Comparison of ENCODE assay signal across 8 mouse cellular contexts in genomic region chr15:101227971-101228370, GRCm38 (mm10). TPM values are rescaled to one million over a fixed set of nuclear protein-coding genes. Genes with fewer than 3 reads are reported as not detected.
DNase-seq lines count a peak whose midpoint lies in the region; ATAC-seq and TF ChIP-seq lines count a peak whose summit lies in the region.

No protein-coding gene starts in this region.

- H3K4me1 ChIP-seq in cortical plate, adult 2 months (ENCODE audit: control insufficient read depth, insufficient read depth, low read length) = peaks cover 5% of the 10 kb centered on the region
- peaks cover 37% of the 10 kb centered on the region for H3K4me1 ChIP-seq in heart, embryonic 15.5 days (replicated peaks)
- peaks cover 27% of the 10 kb centered on the region for H3K4me1 ChIP-seq in limb, embryonic 11.5 days (ENCODE audit: control insufficient read depth, insufficient read depth, low read length)
- peaks cover 25% of the 10 kb centered on the region for H3K4me1 ChIP-seq in neural tube, embryonic 12.5 days

- WGBS in heart, embryonic 15.5 days = 25% methylated on average over 7 of the region's 7 CpGs
- WGBS in limb, embryonic 11.5 days = 11% methylated on average over 7 of the region's 7 CpGs
- WGBS in neural tube, embryonic 12.5 days = 18% methylated on average over 7 of the region's 7 CpGs

- peak overlapping the region; percentile 22; the same call in 1 of the 2 replicates for H3K4me2 ChIP-seq in heart, embryonic 15.5 days
- peak overlapping the region; percentile 23 for H3K4me2 ChIP-seq in limb, embryonic 11.5 days (ENCODE audit: low read depth, severe bottlenecking)
- 0 out of 2 replicates have a peak overlapping the region, but pooled peaks have one; percentile 18 for H3K4me2 ChIP-seq in neural tube, embryonic 12.5 days (replicated peaks)

- peak overlapping the region; percentile 80 for H3K27ac ChIP-seq in cortical plate, adult 2 months (ENCODE audit: insufficient read depth, low read length)
- H3K27ac ChIP-seq in heart, embryonic 15.5 days = peak overlapping the region; percentile 81
- H3K27ac ChIP-seq in limb, embryonic 11.5 days (replicated peaks; ENCODE audit: low read depth, low read length) = peak overlapping the region; percentile 90
- no peak overlapping the region for H3K27ac ChIP-seq in neural tube, embryonic 12.5 days

- no peaks in the 10 kb centered on the region for H3K9me3 ChIP-seq in heart, embryonic 15.5 days (replicated peaks)
- no peaks in the 10 kb centered on the region for H3K9me3 ChIP-seq in limb, embryonic 11.5 days (ENCODE audit: control insufficient read depth, low read length)
- H3K9me3 ChIP-seq in neural tube, embryonic 12.5 days = no peaks in the 10 kb centered on the region

- no peak for TF ChIP-seq CTCF in cortical plate, adult 2 months (IDR thresholded peaks at IDR 0.05; ENCODE audit: extremely low read depth, insufficient read depth, low read length)

- peaks cover 21% of the 10 kb centered on the region; the same call in 1 of the 2 replicates for H3K36me3 ChIP-seq in heart, embryonic 15.5 days
- H3K36me3 ChIP-seq in limb, embryonic 11.5 days (ENCODE audit: control insufficient read depth, insufficient read depth, low read length) = peaks cover 11% of the 10 kb centered on the region; the same call in 1 of the 2 replicates
- H3K36me3 ChIP-seq in neural tube, embryonic 12.5 days = peaks cover 26% of the 10 kb centered on the region

- ATAC-seq in heart, embryonic 15.5 days (replicated peaks; ENCODE audit: insufficient number of reproducible peaks, insufficient read depth, low FRiP score, low read depth) = peak; percentile 47
- ATAC-seq in limb, embryonic 11.5 days (ENCODE audit: insufficient number of reproducible peaks, low FRiP score, low TSS enrichment, low read depth) = peak; percentile 61
- ATAC-seq in neural tube, embryonic 12.5 days (ENCODE audit: low FRiP score, low read depth) = no peak

- no peak overlapping the region for H3K4me3 ChIP-seq in cortical plate, adult 2 months (ENCODE audit: insufficient read depth, low read length)
- no peak overlapping the region for H3K4me3 ChIP-seq in heart, embryonic 15.5 days
- H3K4me3 ChIP-seq in limb, embryonic 11.5 days (ENCODE audit: low read depth, low read length) = no peak overlapping the region
- no peak overlapping the region for H3K4me3 ChIP-seq in neural tube, embryonic 12.5 days

- DNase-seq in adrenal gland, postnatal 10 days = peak; percentile 69
- no peak for DNase-seq in adrenal gland, adult 18-20 months (ENCODE audit: low spot score in 2 of 2)
- DNase-seq in limb, embryonic 11.5 days (ENCODE audit: low spot score) = peak; percentile 84
- no peak for DNase-seq in cerebellum, adult 8-10 months
- no peak for DNase-seq in urinary bladder, adult 2 months (ENCODE audit: low spot score)

- H3K27me3 ChIP-seq in heart, embryonic 15.5 days = peaks cover 13% of the 10 kb centered on the region
- H3K27me3 ChIP-seq in limb, embryonic 11.5 days (ENCODE audit: control insufficient read depth, insufficient read depth, low read length) = no peaks in the 10 kb centered on the region
- H3K27me3 ChIP-seq in neural tube, embryonic 12.5 days (replicated peaks) = peaks cover 21% of the 10 kb centered on the region

- H3K9ac ChIP-seq in heart, embryonic 15.5 days = no peak overlapping the region; the same call in 1 of the 2 replicates
- H3K9ac ChIP-seq in limb, embryonic 11.5 days (ENCODE audit: low read length) = peak overlapping the region; percentile 51
- H3K9ac ChIP-seq in neural tube, embryonic 12.5 days = peak overlapping the region; percentile 26; the same call in 1 of the 2 replicates

- TF ChIP-seq POLR2A in cortical plate, adult 2 months (IDR thresholded peaks at IDR 0.05; ENCODE audit: extremely low read depth, insufficient read depth, low read length) = no peak

RNA-seq across cellular contexts. Expression of gene Grasp, which starts 4.0 kb away (rescaled TPM):
- 10 to 100 TPM; 16.4 to 24.0 TPM for total RNA-seq in adrenal gland, postnatal 10 days (2021)
- 10 to 100 TPM; 16.3 to 19.8 TPM for total RNA-seq in adrenal gland, adult 18-20 months (2021)
- 39.7 and 41.0 TPM in 2 replicates for polyA plus RNA-seq in cortical plate, adult 2 months (2012; rRNA removed)
- polyA plus RNA-seq in heart, embryonic 15.5 days (2015; fragmentation: Nextera tagmentation; extraction: Ambion mirVana) = 3.3 and 5.0 TPM in 2 replicates
- 6.7 and 7.7 TPM in 2 replicates for polyA plus RNA-seq in limb, embryonic 11.5 days (2014; fragmentation: Nextera tagmentation; extraction: Ambion mirVana)
- 9.2 and 13.8 TPM in 2 replicates for polyA plus RNA-seq in neural tube, embryonic 12.5 days (2016; fragmentation: Nextera tagmentation; extraction: Ambion mirVana)
- polyA plus RNA-seq in urinary bladder, adult 2 months (2012; rRNA removed) = 8.7 and 9.7 TPM in 2 replicates

RNA-seq across cellular contexts. Expression of gene Nr4a1, which starts 26.1 kb away (rescaled TPM):
- 100 to 1,000 TPM in 1 of 2 experiments, 10 to 100 TPM in 1; 95.8 to 589 TPM for total RNA-seq in adrenal gland, postnatal 10 days (2021)
- total RNA-seq in adrenal gland, adult 18-20 months (2021) = 100 to 1,000 TPM; 275 to 349 TPM
- polyA plus RNA-seq in cortical plate, adult 2 months (2012; rRNA removed) = 76.6 and 103 TPM in 2 replicates
- 10.6 and 12.5 TPM in 2 replicates for polyA plus RNA-seq in heart, embryonic 15.5 days (2015; fragmentation: Nextera tagmentation; extraction: Ambion mirVana)
- polyA plus RNA-seq in limb, embryonic 11.5 days (2014; fragmentation: Nextera tagmentation; extraction: Ambion mirVana) = 3.5 and 4.0 TPM in 2 replicates
- 6.8 and 7.5 TPM in 2 replicates for polyA plus RNA-seq in neural tube, embryonic 12.5 days (2016; fragmentation: Nextera tagmentation; extraction: Ambion mirVana)
- 11.7 and 12.4 TPM in 2 replicates for polyA plus RNA-seq in urinary bladder, adult 2 months (2012; rRNA removed)

RNA-seq across cellular contexts. Expression of gene Acvr1b, which starts 54.1 kb away (rescaled TPM):
- total RNA-seq in adrenal gland, postnatal 10 days (2021) = 10 to 100 TPM; 10.8 to 13.4 TPM
- 1 to 10 TPM; 5.8 to 5.9 TPM for total RNA-seq in adrenal gland, adult 18-20 months (2021)
- polyA plus RNA-seq in cortical plate, adult 2 months (2012; rRNA removed) = 70.5 and 73.9 TPM in 2 replicates
- 5.8 and 6.9 TPM in 2 replicates for polyA plus RNA-seq in heart, embryonic 15.5 days (2015; fragmentation: Nextera tagmentation; extraction: Ambion mirVana)
- polyA plus RNA-seq in limb, embryonic 11.5 days (2014; fragmentation: Nextera tagmentation; extraction: Ambion mirVana) = 8.0 and 9.4 TPM in 2 replicates
- 15.9 and 17.6 TPM in 2 replicates for polyA plus RNA-seq in neural tube, embryonic 12.5 days (2016; fragmentation: Nextera tagmentation; extraction: Ambion mirVana)
- 24.8 and 27.1 TPM in 2 replicates for polyA plus RNA-seq in urinary bladder, adult 2 months (2012; rRNA removed)

RNA-seq across cellular contexts. Expression of gene Atg101, which starts 56.1 kb away (rescaled TPM):
- total RNA-seq in adrenal gland, postnatal 10 days (2021) = 100 to 1,000 TPM in 1 of 2 experiments, 10 to 100 TPM in 1; 36.6 to 103 TPM
- 10 to 100 TPM; 60.5 to 64.0 TPM for total RNA-seq in adrenal gland, adult 18-20 months (2021)
- 55.3 and 56.0 TPM in 2 replicates for polyA plus RNA-seq in cortical plate, adult 2 months (2012; rRNA removed)
- polyA plus RNA-seq in heart, embryonic 15.5 days (2015; fragmentation: Nextera tagmentation; extraction: Ambion mirVana) = 52.0 and 59.9 TPM in 2 replicates
- 68.2 and 73.1 TPM in 2 replicates for polyA plus RNA-seq in limb, embryonic 11.5 days (2014; fragmentation: Nextera tagmentation; extraction: Ambion mirVana)
- polyA plus RNA-seq in neural tube, embryonic 12.5 days (2016; fragmentation: Nextera tagmentation; extraction: Ambion mirVana) = 74.0 and 80.4 TPM in 2 replicates
- 40.5 and 54.0 TPM in 2 replicates for polyA plus RNA-seq in urinary bladder, adult 2 months (2012; rRNA removed)

Comparison
In these comparisons a context has a peak if more than half of its experiments do, and no peak if none do; other contexts are left out.
1. DNase-seq: peak in adrenal gland, postnatal 10 days (single experiment) and limb, embryonic 11.5 days (single experiment); none in adrenal gland, adult 18-20 months (0 of 2), cerebellum, adult 8-10 months (single experiment) and urinary bladder, adult 2 months (single experiment).
2. Peak in every context shown above with its lines, with median percentiles within 50 percentile points of each other: H3K4me2 ChIP-seq.